Mouse (Mus musculus): ENCODE results near the gene Gm20388.

Gene Gm20388

GRCm38 (mm10) chr8:121740721-121741120 is 1830.1 kb downstream of the Gm20388 start:
- DNase-seq (ENCODE audit: low spot score) = no peak

- DNase-seq (ENCODE audit: low spot score) = no peak
These were observed 1838.9 kb downstream of the Gm20388 start for GRCm38 (mm10) chr8:121749501-121749900.

- no peak for DNase-seq (ENCODE audit: low spot score)
These were observed 1839.9 kb downstream of the Gm20388 start for GRCm38 (mm10) chr8:121750512-121750911.

- peak; percentile 38 for DNase-seq (ENCODE audit: low spot score)
These were observed 1840.8 kb downstream of the Gm20388 start for GRCm38 (mm10) chr8:121751407-121751806.

- DNase-seq (ENCODE audit: low spot score) = no peak
These were observed 1847.8 kb downstream of the Gm20388 start for GRCm38 (mm10) chr8:121758470-121758869.

GRCm38 (mm10) chr8:121760484-121760883 is 1849.8 kb downstream of the Gm20388 start:
- DNase-seq (ENCODE audit: low spot score) = no peak

GRCm38 (mm10) chr8:121761480-121761879 is 1850.8 kb downstream of the Gm20388 start:
- DNase-seq (ENCODE audit: low spot score) = peak; percentile 17

- DNase-seq (ENCODE audit: low spot score) = no peak
These were observed 1852.5 kb downstream of the Gm20388 start for GRCm38 (mm10) chr8:121762999-121763699.

- DNase-seq (ENCODE audit: low spot score) = no peak
These were observed 1853.0 kb downstream of the Gm20388 start for GRCm38 (mm10) chr8:121763700-121764013.

- DNase-seq (ENCODE audit: low spot score) = peak; percentile 45
These were observed 1855.0 kb downstream of the Gm20388 start for GRCm38 (mm10) chr8:121765594-121766138.

GRCm38 (mm10) chr8:121769095-121769494 is 1858.5 kb downstream of the Gm20388 start:
- no peak for DNase-seq (ENCODE audit: low spot score)

- DNase-seq (ENCODE audit: low spot score) = no peak
These were observed 1859.0 kb downstream of the Gm20388 start for GRCm38 (mm10) chr8:121769621-121770020.

GRCm38 (mm10) chr8:121770845-121771752 is 1860.5 kb downstream of the Gm20388 start:
- DNase-seq (ENCODE audit: low spot score) = no peak

- DNase-seq (ENCODE audit: low spot score) = no peak
These were observed 1863.2 kb downstream of the Gm20388 start for GRCm38 (mm10) chr8:121773876-121774275.

GRCm38 (mm10) chr8:121782493-121782892 is 1871.9 kb downstream of the Gm20388 start:
- no peak for DNase-seq (ENCODE audit: low spot score)

GRCm38 (mm10) chr8:121786542-121786941 is 1875.9 kb downstream of the Gm20388 start:
- no peak for DNase-seq (ENCODE audit: low spot score)

GRCm38 (mm10) chr8:121788786-121789185 is 1878.1 kb downstream of the Gm20388 start:
- no peak for DNase-seq (ENCODE audit: low spot score)

- DNase-seq (ENCODE audit: low spot score) = no peak
These were observed 1881.5 kb downstream of the Gm20388 start for GRCm38 (mm10) chr8:121792159-121792558.

GRCm38 (mm10) chr8:121792627-121793026 is 1882.0 kb downstream of the Gm20388 start:
- DNase-seq (ENCODE audit: low spot score) = no peak

GRCm38 (mm10) chr8:121794151-121794550 is 1883.5 kb downstream of the Gm20388 start:
- no peak for DNase-seq (ENCODE audit: low spot score)

GRCm38 (mm10) chr8:121795461-121795860 is 1884.8 kb downstream of the Gm20388 start:
- DNase-seq (ENCODE audit: low spot score) = no peak

GRCm38 (mm10) chr8:121796406-121796805 is 1885.8 kb downstream of the Gm20388 start:
- no peak for DNase-seq (ENCODE audit: low spot score)

GRCm38 (mm10) chr8:121798401-121798800 is 1887.8 kb downstream of the Gm20388 start:
- DNase-seq (ENCODE audit: low spot score) = no peak

Data from adipocyte (in vitro differentiated cells).